11 mouse cellular contexts compared by ENCODE assay signal in the genomic region with DNA sequence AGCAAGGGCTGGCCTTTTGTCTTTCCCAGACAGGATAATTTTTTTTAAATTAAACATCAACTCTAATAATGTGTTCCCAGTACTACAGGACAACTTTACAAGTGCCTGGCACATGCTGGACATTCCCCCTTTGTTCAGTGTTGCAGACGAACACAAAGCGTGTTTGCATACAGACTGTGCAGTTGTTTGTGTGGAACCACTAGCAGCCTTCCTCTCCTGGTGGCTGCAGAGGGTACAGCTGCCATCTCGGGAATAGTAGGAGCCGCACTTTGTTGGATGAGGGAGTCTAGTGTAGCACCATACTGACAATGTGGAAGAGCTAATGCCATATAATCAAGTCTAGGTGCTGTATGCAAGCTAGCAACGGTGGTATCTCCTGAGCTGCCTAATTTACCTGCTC. TPM values are rescaled to one million over a fixed set of nuclear protein-coding genes. Genes with fewer than 3 reads are reported as not detected.
A peak's percentile ranks its signal among the peaks of the same experiment; 100 is the strongest.
DNase-seq lines count a peak whose midpoint lies in the region; ATAC-seq and TF ChIP-seq lines count a peak whose summit lies in the region.
"Had no signal": no experiment of that assay in that cellular context is flagged by ENCODE, and none has a peak within 500 bp of the region (broad histone marks: within the 10 kb centered on the region; RNA-seq: fewer than 3 reads in every experiment).

No protein-coding gene starts in this region.

- H3K27ac ChIP-seq in heart, adult 2 months, result no peak overlapping the region
- H3K27ac ChIP-seq in layer of hippocampus, adult 2 months, result peak overlapping the region; percentile 76
- H3K27ac ChIP-seq in midbrain, embryonic 15.5 days, result no peak overlapping the region

- H3K4me1 ChIP-seq in heart, adult 2 months (ENCODE audit: control insufficient read depth, insufficient read depth, low read length), result no peaks in the 10 kb centered on the region; the same call in none of the 2 replicates
- H3K4me1 ChIP-seq in midbrain, embryonic 15.5 days, result peaks cover 37% of the 10 kb centered on the region

- DNase-seq in heart, adult 2 months, result no peak
- no peak for DNase-seq in heart, postnatal 25 days (ENCODE audit: low spot score)
- peak in 1 of 2 experiments; percentile 9 for DNase-seq in layer of hippocampus, adult 2 months (ENCODE audit: low spot score in 2 of 2)
- DNase-seq in layer of hippocampus, adult 8-10 months (ENCODE audit: low spot score in 2 of 2), result no peak
- peak; percentile 72 for DNase-seq in ZHBTc4 (ENCODE audit: low read depth, low spot score)
- no peak for DNase-seq in frontal cortex, postnatal 25 days (ENCODE audit: low spot score in 2 of 2)
- no peak for DNase-seq in urinary bladder, adult 2 months (ENCODE audit: low spot score)
- DNase-seq: B cell, adult 2 months had no signal

- 0 out of 2 replicates have a peak, but pooled peaks cover 1% of the 10 kb centered on the region for H3K79me2 ChIP-seq in heart, adult 2 months (replicated peaks; ENCODE audit: control insufficient read depth, insufficient read depth, low read length)

- H3K4me2 ChIP-seq in midbrain, embryonic 15.5 days, result peak overlapping the region; percentile 94; the same call in 1 of the 2 replicates

- no peaks in the 10 kb centered on the region for H3K9me3 ChIP-seq in midbrain, embryonic 15.5 days

- TF ChIP-seq POLR2A in heart, adult 2 months (IDR thresholded peaks at IDR 0.05; ENCODE audit: insufficient read depth, low read depth, low read length), result no peak

- ATAC-seq in midbrain, embryonic 15.5 days (replicated peaks), result no peak
- ATAC-seq: forebrain, embryonic 16.5 days had no signal

- no peak overlapping the region for H3K4me3 ChIP-seq in heart, adult 2 months
- H3K4me3 ChIP-seq in layer of hippocampus, adult 2 months, result no peak overlapping the region
- no peak overlapping the region for H3K4me3 ChIP-seq in midbrain, embryonic 15.5 days

- H3K36me3 ChIP-seq in heart, adult 2 months (ENCODE audit: control insufficient read depth, insufficient read depth, low read length), result peaks cover 2% of the 10 kb centered on the region; the same call in 1 of the 2 replicates
- no peaks in the 10 kb centered on the region for H3K36me3 ChIP-seq in midbrain, embryonic 15.5 days (replicated peaks)

- WGBS in heart, adult 2 months, result 73% methylated on average over 5 of the region's 5 CpGs
- 42% methylated on average over 5 of the region's 5 CpGs for WGBS in midbrain, embryonic 15.5 days

- H3K27me3 ChIP-seq in heart, adult 2 months (ENCODE audit: control insufficient read depth, insufficient read depth, low read length), result no peaks in the 10 kb centered on the region
- H3K27me3 ChIP-seq in midbrain, embryonic 15.5 days (replicated peaks), result no peaks in the 10 kb centered on the region

- no peak overlapping the region for H3K9ac ChIP-seq in heart, adult 2 months (ENCODE audit: low read depth, low read length)
- no peak overlapping the region for H3K9ac ChIP-seq in midbrain, embryonic 15.5 days

- no peak for TF ChIP-seq EP300 in heart, adult 2 months (IDR thresholded peaks at IDR 0.05; ENCODE audit: insufficient read depth, low read depth, low read length)

- intact Hi-C loops in heart, adult 2 months (cut with DNase I), result no loop called here
- intact Hi-C loops in heart, postnatal 25 days (cut with DNase I), result no loop called here

- TF ChIP-seq CTCF in heart, adult 2 months (IDR thresholded peaks at IDR 0.05), result peak; percentile 30
- TF ChIP-seq CTCF in layer of hippocampus, adult 2 months (conservative IDR thresholded peaks at IDR 0.05), result peak; percentile 74

RNA-seq across cellular contexts. Expression of a gene that starts 3.0 kb away (rescaled TPM):
- total RNA-seq in heart, adult 2 months (2021), result 1 to 10 TPM; 2.1 to 3.0 TPM
- 2.0 and 2.9 TPM in 2 replicates for polyA plus RNA-seq in heart, adult 2 months (2012; rRNA removed)
- total RNA-seq in heart, postnatal 25 days (2021), result 1 to 10 TPM; 2.3 to 3.5 TPM
- total RNA-seq in layer of hippocampus, adult 2 months (2021), result 10 to 100 TPM; 10.8 to 15.5 TPM
- total RNA-seq in layer of hippocampus, adult 8-10 months (2022), result 10 to 100 TPM in 1 of 4 experiments, 1 to 10 TPM in 3; 7.5 to 10.4 (median 8.8) TPM
- polyA plus RNA-seq in midbrain, embryonic 15.5 days (2015; fragmentation: Nextera tagmentation; extraction: Ambion mirVana), result 13.7 and 15.3 TPM in 2 replicates
- polyA plus RNA-seq in urinary bladder, adult 2 months (2012; rRNA removed), result 3.3 and 4.0 TPM in 2 replicates

RNA-seq across cellular contexts. Expression of a gene that starts 55.2 kb away (rescaled TPM):
- total RNA-seq in heart, adult 2 months (2021), result under 1 TPM; 0.26 to 0.68 TPM
- polyA plus RNA-seq in heart, adult 2 months (2012; rRNA removed), result 0.23 and 0.29 TPM in 2 replicates
- under 1 TPM; 0.49 to 0.67 TPM for total RNA-seq in heart, postnatal 25 days (2021)
- 1 to 10 TPM; 1.9 to 2.4 TPM for total RNA-seq in layer of hippocampus, adult 2 months (2021)
- 1 to 10 TPM; 1.3 to 3.0 (median 2.4) TPM for total RNA-seq in layer of hippocampus, adult 8-10 months (2022)
- polyA plus RNA-seq in midbrain, embryonic 15.5 days (2015; fragmentation: Nextera tagmentation; extraction: Ambion mirVana), result 4.1 and 4.2 TPM in 2 replicates
- 0.50 and 0.55 TPM in 2 replicates for polyA plus RNA-seq in urinary bladder, adult 2 months (2012; rRNA removed)
- total RNA-seq: liver, adult 2 months had no signal
- polyA plus RNA-seq: liver, adult 2 months had no signal

RNA-seq across cellular contexts. Expression of a gene that starts 57.5 kb away (rescaled TPM):
- total RNA-seq in heart, adult 2 months (2021), result 1 to 10 TPM; 4.7 to 5.3 TPM
- 7.8 and 10.8 TPM in 2 replicates for polyA plus RNA-seq in heart, adult 2 months (2012; rRNA removed)
- total RNA-seq in heart, postnatal 25 days (2021), result 1 to 10 TPM; 6.7 to 6.9 TPM
- 1 to 10 TPM; 1.3 to 1.4 TPM for total RNA-seq in layer of hippocampus, adult 2 months (2021)
- 1 to 10 TPM; 1.1 to 3.0 (median 2.1) TPM for total RNA-seq in layer of hippocampus, adult 8-10 months (2022)
- polyA plus RNA-seq in midbrain, embryonic 15.5 days (2015; fragmentation: Nextera tagmentation; extraction: Ambion mirVana), result 9.7 and 10.0 TPM in 2 replicates
- 47.2 and 53.2 TPM in 2 replicates for polyA plus RNA-seq in urinary bladder, adult 2 months (2012; rRNA removed)
